Mouse (Mus musculus): Measurements from ENCODE around the gene Utrn. TPM values are rescaled to one million over a fixed set of nuclear protein-coding genes. Genes with fewer than 3 reads are reported as not detected.

Gene Utrn
- polyA plus RNA-seq, 1 experiment from 2014 or later = 67.9 TPM

DNA sequence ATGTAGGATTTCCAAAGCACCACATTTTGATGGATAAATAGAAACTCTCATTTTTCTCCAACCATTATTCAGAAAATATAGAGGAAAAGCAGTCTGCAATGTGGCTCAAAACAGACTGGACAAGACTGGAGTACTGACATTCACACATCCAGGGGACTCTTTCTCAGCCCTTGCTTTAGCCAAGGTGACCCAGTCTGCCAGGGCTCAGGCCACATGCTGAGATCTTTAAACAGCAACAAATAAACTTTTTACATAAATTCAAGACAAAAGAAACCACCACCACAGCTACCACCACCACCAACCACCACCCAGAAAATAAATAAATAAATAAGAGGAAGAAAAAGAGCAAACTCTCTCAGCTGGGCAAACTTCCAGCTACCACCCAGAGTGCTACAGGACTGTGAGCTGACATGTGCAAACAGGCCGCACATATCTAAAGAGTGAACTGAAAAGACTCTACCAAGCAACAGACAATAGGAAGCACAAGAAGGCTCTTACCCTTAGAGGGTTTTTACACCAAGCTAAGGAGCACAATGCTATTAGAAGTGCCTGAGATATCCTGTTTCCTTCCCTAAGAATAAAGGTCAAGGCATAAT, 319.1 kb downstream of the Utrn start:
- 0 out of 2 replicates have a peak overlapping the region, but pooled peaks have one; percentile 1 for H3K27ac ChIP-seq (ENCODE audit: low read depth)
- H3K9ac ChIP-seq = no peak overlapping the region
- H3K4me2 ChIP-seq = no peak overlapping the region
- no peaks in the 10 kb centered on the region for H3K9me3 ChIP-seq (ENCODE audit: low read depth, low read length)
- DNase-seq (peak; percentile 78), ATAC-seq (ENCODE audit: insufficient read depth) (peak; percentile 70; the same call in 1 of the 2 replicates)
- no peaks in the 10 kb centered on the region for H3K27me3 ChIP-seq (ENCODE audit: insufficient read depth, low read length)
- no peak overlapping the region for H3K4me3 ChIP-seq (ENCODE audit: low read depth, low read length)
- H3K36me3 ChIP-seq (ENCODE audit: insufficient read depth) = no peaks in the 10 kb centered on the region
- TF ChIP-seq CTCF (IDR thresholded peaks at IDR 0.05; ENCODE audit: low read depth) = no peak
- WGBS = 13% methylated on average over 1 of the region's 1 CpGs
- peaks cover 8% of the 10 kb centered on the region for H3K4me1 ChIP-seq (ENCODE audit: insufficient read depth)

DNA sequence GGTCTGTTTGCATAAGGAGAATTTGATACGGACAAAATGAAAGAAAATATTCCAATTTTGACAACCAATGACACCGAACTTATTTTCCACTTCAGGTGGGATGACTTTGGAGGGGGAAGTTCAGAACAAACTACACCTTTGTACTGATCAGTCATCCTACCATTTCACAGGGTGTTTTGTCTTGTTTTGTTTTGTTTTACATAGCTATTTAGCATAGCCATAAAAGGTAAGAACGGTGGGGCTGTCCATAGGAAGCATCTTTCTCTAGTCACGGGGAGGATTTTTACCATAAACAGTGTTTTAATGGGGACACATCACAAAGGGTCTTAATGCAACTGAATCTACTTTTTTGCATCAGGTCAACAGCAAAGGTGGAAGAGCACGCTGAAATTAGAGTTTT, 319.9 kb downstream of the Utrn start:
- H3K4me2 ChIP-seq = peak overlapping the region; percentile 55
- WGBS = 27% methylated on average over 5 of the region's 5 CpGs
- no peak overlapping the region for H3K4me3 ChIP-seq (ENCODE audit: low read depth, low read length)
- H3K4me1 ChIP-seq (ENCODE audit: insufficient read depth) = peaks cover 8% of the 10 kb centered on the region
- H3K9ac ChIP-seq = no peak overlapping the region
- no peaks in the 10 kb centered on the region for H3K36me3 ChIP-seq (ENCODE audit: insufficient read depth)
- no peak overlapping the region for H3K27ac ChIP-seq (ENCODE audit: low read depth)
- H3K9me3 ChIP-seq (ENCODE audit: low read depth, low read length) = no peaks in the 10 kb centered on the region
- no peaks in the 10 kb centered on the region for H3K27me3 ChIP-seq (ENCODE audit: insufficient read depth, low read length)
- DNase-seq (no peak), ATAC-seq (ENCODE audit: insufficient read depth) (no peak)
- no peak for TF ChIP-seq CTCF (IDR thresholded peaks at IDR 0.05; ENCODE audit: low read depth)

DNA sequence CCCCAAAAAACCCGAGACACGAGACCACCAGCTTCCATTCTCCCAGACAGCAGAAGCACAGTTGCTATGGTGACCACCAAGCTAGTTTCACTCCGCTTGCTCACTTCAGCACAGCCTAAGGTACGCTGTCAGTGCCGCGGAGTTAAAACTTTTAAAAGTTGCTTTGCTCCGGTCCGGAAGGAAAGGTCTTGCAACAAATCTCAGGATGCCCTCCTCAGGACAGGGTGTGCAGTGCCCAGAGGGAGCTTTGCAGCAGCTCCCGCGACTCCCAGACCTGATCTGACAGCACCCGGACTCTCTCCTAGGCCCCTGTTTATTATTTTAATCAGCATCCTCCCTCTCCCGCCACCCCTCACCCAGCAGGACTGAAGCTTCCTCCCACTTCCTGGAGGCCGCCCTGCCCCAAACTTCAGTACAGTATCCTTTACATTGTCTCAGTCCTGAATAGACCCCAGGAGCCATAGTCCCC, 320.5 kb downstream of the Utrn start:
- peak; percentile 24; the same call in 1 of the 2 replicates for TF ChIP-seq CTCF (IDR thresholded peaks at IDR 0.05; ENCODE audit: low read depth)
- Histone ChIP-seq H3K9me3 (ENCODE audit: low read depth, low read length) (no peaks in the 10 kb centered on the region), H3K9ac (peak overlapping the region; percentile 32), H3K36me3 (ENCODE audit: insufficient read depth) (no peaks in the 10 kb centered on the region), H3K4me2 (peak overlapping the region; percentile 55), H3K4me1 (ENCODE audit: insufficient read depth) (peaks cover 8% of the 10 kb centered on the region), H3K27me3 (ENCODE audit: insufficient read depth, low read length) (no peaks in the 10 kb centered on the region), H3K4me3 (ENCODE audit: low read depth, low read length) (peak overlapping the region; percentile 25), H3K27ac (ENCODE audit: low read depth) (no peak overlapping the region)
- WGBS = 2% methylated on average over 13 of the region's 13 CpGs
- ATAC-seq (ENCODE audit: insufficient read depth) (peak; percentile 74), DNase-seq (peak; percentile 79)

DNA sequence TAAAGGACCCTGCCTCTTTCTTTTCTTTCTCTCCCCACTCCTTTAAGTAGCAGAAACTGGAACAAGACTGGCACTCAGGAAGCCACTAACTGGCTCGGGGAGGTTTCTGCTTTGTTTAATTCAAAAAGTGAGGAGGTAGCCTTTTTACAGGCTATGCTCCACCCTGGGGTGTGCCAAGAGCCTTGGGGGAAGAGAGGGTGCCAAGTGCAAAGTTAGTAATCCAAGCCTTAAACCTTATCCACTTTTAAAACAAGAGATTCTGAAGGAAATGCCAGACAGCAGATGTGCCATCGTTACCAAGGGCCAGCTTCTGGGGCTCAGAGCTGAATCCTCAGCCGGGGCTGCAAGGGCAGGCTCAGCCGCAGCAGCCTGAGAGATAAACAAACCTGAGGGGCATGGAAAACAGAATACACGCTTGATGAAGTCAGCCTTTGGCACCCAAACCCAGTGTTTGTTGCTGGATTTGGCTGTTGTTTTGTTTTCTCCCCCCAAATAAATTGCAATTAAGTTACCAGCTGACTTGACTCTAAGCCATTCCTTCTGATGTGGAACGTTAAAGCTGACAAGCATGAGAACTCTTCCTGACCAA, 322.0 kb downstream of the Utrn start:
- Histone ChIP-seq H3K4me2 (peak overlapping the region; percentile 41), H3K4me1 (ENCODE audit: insufficient read depth) (peaks cover 8% of the 10 kb centered on the region), H3K9ac (no peak overlapping the region), H3K27me3 (ENCODE audit: insufficient read depth, low read length) (no peaks in the 10 kb centered on the region), H3K4me3 (ENCODE audit: low read depth, low read length) (peak overlapping the region; percentile 17), H3K27ac (ENCODE audit: low read depth) (no peak overlapping the region), H3K36me3 (ENCODE audit: insufficient read depth) (no peaks in the 10 kb centered on the region), H3K9me3 (ENCODE audit: low read depth, low read length) (no peaks in the 10 kb centered on the region)
- WGBS = 31% methylated on average over 6 of the region's 6 CpGs
- no peak for TF ChIP-seq CTCF (IDR thresholded peaks at IDR 0.05; ENCODE audit: low read depth)
- DNase-seq = no peak
- no peak for ATAC-seq (ENCODE audit: insufficient read depth)

DNA sequence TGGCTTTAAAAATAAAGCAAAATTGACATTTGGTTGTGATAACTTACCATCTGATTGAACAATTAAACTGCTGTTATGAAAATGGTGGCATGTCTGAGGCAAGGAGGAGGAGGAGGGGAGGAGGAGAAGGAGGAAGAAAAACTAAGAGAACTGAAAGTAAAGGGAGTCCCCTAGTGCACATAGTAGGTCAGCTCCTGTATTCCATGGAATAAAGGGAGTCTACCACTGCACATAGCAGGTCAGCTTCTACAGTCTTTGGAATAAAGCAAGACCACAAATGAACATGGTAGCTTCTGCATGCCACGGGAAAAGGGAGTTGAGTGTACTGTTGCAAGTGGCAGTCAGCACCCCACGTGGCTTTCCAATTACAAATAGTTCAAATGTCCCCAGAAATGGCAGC, 323.7 kb downstream of the Utrn start:
- H3K9ac ChIP-seq = no peak overlapping the region
- H3K4me3 ChIP-seq (ENCODE audit: low read depth, low read length) = no peak overlapping the region
- TF ChIP-seq CTCF (IDR thresholded peaks at IDR 0.05; ENCODE audit: low read depth) = no peak
- no peak for ATAC-seq (ENCODE audit: insufficient read depth)
- H3K4me1 ChIP-seq (ENCODE audit: insufficient read depth) = peaks cover 6% of the 10 kb centered on the region
- no peaks in the 10 kb centered on the region for H3K36me3 ChIP-seq (ENCODE audit: insufficient read depth)
- no peak for DNase-seq
- WGBS = 75% methylated on average over 2 of the region's 2 CpGs
- H3K9me3 ChIP-seq (ENCODE audit: low read depth, low read length) = no peaks in the 10 kb centered on the region
- no peaks in the 10 kb centered on the region for H3K27me3 ChIP-seq (ENCODE audit: insufficient read depth, low read length)
- H3K27ac ChIP-seq (ENCODE audit: low read depth) = no peak overlapping the region
- no peak overlapping the region for H3K4me2 ChIP-seq

DNA sequence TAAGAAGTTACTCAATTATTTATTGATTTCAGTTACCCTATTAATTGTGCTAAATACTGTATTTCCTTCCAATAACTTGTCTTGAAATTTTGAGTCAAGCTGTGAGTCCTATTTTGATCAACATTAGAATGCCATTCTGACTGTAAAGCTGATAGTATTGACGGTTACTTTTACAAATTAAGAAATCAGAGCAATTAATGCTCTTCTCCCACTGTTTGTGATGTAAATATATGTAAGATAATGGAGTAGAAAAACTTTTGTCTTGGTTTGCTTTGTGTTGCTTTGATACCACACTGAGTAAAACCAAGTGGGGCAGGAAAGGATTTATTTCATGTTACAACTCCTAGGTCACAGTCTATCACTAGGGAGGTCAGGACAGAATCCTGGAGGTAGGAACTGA, 327.4 kb downstream of the Utrn start:
- no peak overlapping the region for H3K9ac ChIP-seq
- H3K36me3 ChIP-seq (ENCODE audit: insufficient read depth) = no peaks in the 10 kb centered on the region
- no peak for ATAC-seq (ENCODE audit: insufficient read depth)
- no peak for TF ChIP-seq CTCF (IDR thresholded peaks at IDR 0.05; ENCODE audit: low read depth)
- no peak for DNase-seq
- H3K4me1 ChIP-seq (ENCODE audit: insufficient read depth) = no peaks in the 10 kb centered on the region
- no peaks in the 10 kb centered on the region for H3K9me3 ChIP-seq (ENCODE audit: low read depth, low read length)
- H3K4me3 ChIP-seq (ENCODE audit: low read depth, low read length) = no peak overlapping the region
- no peak overlapping the region for H3K4me2 ChIP-seq
- no peak overlapping the region for H3K27ac ChIP-seq (ENCODE audit: low read depth)
- WGBS = 73% methylated on average over 1 of the region's 1 CpGs
- H3K27me3 ChIP-seq (ENCODE audit: insufficient read depth, low read length) = no peaks in the 10 kb centered on the region

DNA sequence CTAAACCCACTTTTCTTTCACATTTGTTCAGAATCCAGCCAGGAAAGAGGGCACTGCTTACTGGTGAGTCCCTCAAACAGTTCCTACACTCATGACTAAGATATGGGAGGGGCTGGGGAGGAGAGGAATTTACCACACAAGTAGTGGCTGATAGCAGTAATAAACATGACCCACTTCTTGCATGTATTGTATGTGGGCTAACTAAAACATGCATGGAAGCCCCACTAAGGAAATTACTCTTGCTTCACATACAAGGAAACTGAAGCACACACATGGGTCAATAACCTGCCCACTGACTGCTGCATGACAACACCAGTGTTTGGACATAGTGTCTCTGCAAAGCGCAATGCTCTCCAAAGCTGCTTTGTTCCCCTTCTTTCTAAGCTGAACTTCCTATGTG, 333.9 kb downstream of the Utrn start:
- Histone ChIP-seq H3K9me3 (ENCODE audit: low read depth, low read length) (no peaks in the 10 kb centered on the region), H3K4me3 (ENCODE audit: low read depth, low read length) (no peak overlapping the region), H3K27me3 (ENCODE audit: insufficient read depth, low read length) (no peaks in the 10 kb centered on the region), H3K4me2 (no peak overlapping the region), H3K9ac (no peak overlapping the region), H3K36me3 (ENCODE audit: insufficient read depth) (no peaks in the 10 kb centered on the region), H3K4me1 (ENCODE audit: insufficient read depth) (no peaks in the 10 kb centered on the region), H3K27ac (ENCODE audit: low read depth) (no peak overlapping the region)
- WGBS = 88% methylated on average over 1 of the region's 1 CpGs
- ATAC-seq (ENCODE audit: insufficient read depth) (no peak), DNase-seq (no peak)
- TF ChIP-seq CTCF (IDR thresholded peaks at IDR 0.05; ENCODE audit: low read depth) = no peak
